Mouse (Mus musculus): ENCODE measurements at regions not wholly inside any gene's neighbourhood (a gene's known extent, or its start where the extent isn't known, plus 50 kb on each side); places are given as distances from the start of the nearest gene placed in this dataset.
A peak's percentile ranks its signal among the peaks of the same experiment; 100 is the strongest.

DNA sequence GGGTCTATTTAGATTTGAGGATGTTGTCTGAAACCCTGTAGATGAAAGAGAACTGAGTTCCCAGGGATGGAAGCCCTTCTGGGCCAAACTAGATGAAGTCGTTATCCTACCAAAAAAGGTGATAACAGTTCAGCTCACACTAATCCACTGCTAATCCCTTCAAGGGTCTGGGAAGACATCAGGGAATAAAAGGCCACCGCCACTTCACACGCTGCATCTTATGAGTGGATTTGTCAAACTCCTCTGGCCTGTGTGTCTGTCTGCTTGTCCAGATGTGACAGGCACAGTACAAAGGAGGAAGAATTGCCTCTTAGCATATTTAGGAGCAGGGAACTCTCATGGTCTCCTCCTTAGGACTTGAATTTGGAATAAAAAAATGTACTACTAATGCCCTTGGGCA is 171.2 kb upstream of the Tshz3 start:
- 23% methylated on average over 3 of the region's 3 CpGs for WGBS
- Histone ChIP-seq H3K9me3 (replicated peaks; ENCODE audit: control insufficient read depth, low read length, poor library complexity, severe bottlenecking) (no peaks in the 10 kb centered on the region), H3K27me3 (ENCODE audit: control insufficient read depth, insufficient read depth, low read depth, low read length) (no peaks in the 10 kb centered on the region), H3K4me3 (ENCODE audit: low read depth, low read length) (no peak overlapping the region), H3K4me2 (ENCODE audit: low read length) (no peak overlapping the region), H3K4me1 (ENCODE audit: control insufficient read depth, insufficient read depth, low read length) (no peaks in the 10 kb centered on the region; the same call in 1 of the 2 replicates), H3K36me3 (ENCODE audit: control insufficient read depth, insufficient read depth, low read length) (no peaks in the 10 kb centered on the region), H3K27ac (ENCODE audit: low read length) (no peak overlapping the region), H3K9ac (ENCODE audit: low read depth, low read length) (no peak overlapping the region)
- ATAC-seq = no peak

- Histone ChIP-seq H3K4me1 (ENCODE audit: control insufficient read depth, insufficient read depth, low read length) (no peaks in the 10 kb centered on the region; the same call in 1 of the 2 replicates), H3K36me3 (ENCODE audit: control insufficient read depth, insufficient read depth, low read length) (no peaks in the 10 kb centered on the region), H3K4me3 (ENCODE audit: low read depth, low read length) (no peak overlapping the region), H3K27me3 (ENCODE audit: control insufficient read depth, insufficient read depth, low read depth, low read length) (no peaks in the 10 kb centered on the region), H3K27ac (ENCODE audit: low read length) (no peak overlapping the region), H3K4me2 (ENCODE audit: low read length) (peak overlapping the region; percentile 25; the same call in 1 of the 2 replicates), H3K9ac (ENCODE audit: low read depth, low read length) (no peak overlapping the region), H3K9me3 (replicated peaks; ENCODE audit: control insufficient read depth, low read length, poor library complexity, severe bottlenecking) (no peaks in the 10 kb centered on the region)
- ATAC-seq = peak; percentile 66; the same call in 1 of the 2 replicates
- WGBS = 65% methylated on average over 15 of the region's 15 CpGs
Observed at GRCm38 (mm10) chr7:36529504-36530065, 168.3 kb upstream of the Tshz3 start.

- Histone ChIP-seq H3K9ac (ENCODE audit: low read depth, low read length) (no peak overlapping the region), H3K27ac (ENCODE audit: low read length) (no peak overlapping the region), H3K27me3 (ENCODE audit: control insufficient read depth, insufficient read depth, low read depth, low read length) (no peaks in the 10 kb centered on the region), H3K4me1 (ENCODE audit: control insufficient read depth, insufficient read depth, low read length) (no peaks in the 10 kb centered on the region; the same call in 1 of the 2 replicates), H3K4me3 (ENCODE audit: low read depth, low read length) (no peak overlapping the region), H3K36me3 (ENCODE audit: control insufficient read depth, insufficient read depth, low read length) (no peaks in the 10 kb centered on the region), H3K9me3 (replicated peaks; ENCODE audit: control insufficient read depth, low read length, poor library complexity, severe bottlenecking) (no peaks in the 10 kb centered on the region), H3K4me2 (ENCODE audit: low read length) (no peak overlapping the region)
- WGBS = 75% methylated on average over 1 of the region's 1 CpGs
- no peak for ATAC-seq
Observed at GRCm38 (mm10) chr7:36531559-36531958, 166.4 kb upstream of the Tshz3 start.

DNA sequence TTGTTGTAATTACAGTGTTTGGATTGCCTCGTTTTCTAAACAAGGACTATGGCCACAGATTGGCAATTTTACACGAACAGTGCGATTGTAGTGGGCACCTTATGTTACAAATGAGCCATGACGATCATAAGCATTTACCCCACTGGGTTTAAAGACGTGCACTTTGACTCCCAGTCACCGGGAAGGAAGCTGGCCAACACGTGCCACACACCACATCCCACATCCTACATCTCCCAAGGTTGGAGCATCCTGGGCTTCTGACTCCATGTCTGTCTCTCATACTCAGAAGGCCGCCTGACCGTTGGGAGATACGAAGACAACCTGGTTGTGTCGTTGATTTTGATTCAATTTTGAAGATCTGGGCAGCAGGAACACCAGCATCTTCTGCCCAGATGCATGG is 159.8 kb upstream of the Tshz3 start:
- H3K27me3 ChIP-seq (ENCODE audit: control insufficient read depth, insufficient read depth, low read depth, low read length) = no peaks in the 10 kb centered on the region
- no peaks in the 10 kb centered on the region for H3K9me3 ChIP-seq (replicated peaks; ENCODE audit: control insufficient read depth, low read length, poor library complexity, severe bottlenecking)
- 85% methylated on average over 11 of the region's 11 CpGs for WGBS
- no peaks in the 10 kb centered on the region for H3K4me1 ChIP-seq (ENCODE audit: control insufficient read depth, insufficient read depth, low read length)
- H3K9ac ChIP-seq (ENCODE audit: low read depth, low read length) = no peak overlapping the region
- H3K4me3 ChIP-seq (ENCODE audit: low read depth, low read length) = no peak overlapping the region
- ATAC-seq = no peak
- H3K27ac ChIP-seq (ENCODE audit: low read length) = no peak overlapping the region
- no peaks in the 10 kb centered on the region for H3K36me3 ChIP-seq (ENCODE audit: control insufficient read depth, insufficient read depth, low read length)
- no peak overlapping the region for H3K4me2 ChIP-seq (ENCODE audit: low read length)

DNA sequence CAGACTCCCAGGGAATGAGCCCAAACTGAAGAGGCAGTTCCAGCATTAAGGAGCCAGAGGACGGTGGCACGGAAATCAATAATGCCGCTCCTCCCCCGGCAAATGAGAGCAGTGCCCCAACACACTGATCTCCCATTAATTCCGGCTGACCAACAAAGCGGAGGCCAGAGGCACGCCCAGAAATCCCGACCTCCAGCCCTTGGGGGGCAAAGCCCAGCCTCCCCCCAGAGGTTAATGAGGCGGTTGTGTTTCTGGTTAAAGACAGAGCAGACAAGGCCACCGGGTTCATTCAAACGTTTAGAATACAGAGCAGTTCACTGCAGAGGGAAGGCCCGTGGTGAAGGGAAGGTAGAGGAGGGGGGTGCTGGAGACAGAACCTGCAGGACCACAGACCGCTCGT is 149.9 kb upstream of the Tshz3 start:
- WGBS = 26% methylated on average over 14 of the region's 14 CpGs
- ATAC-seq = no peak

DNA sequence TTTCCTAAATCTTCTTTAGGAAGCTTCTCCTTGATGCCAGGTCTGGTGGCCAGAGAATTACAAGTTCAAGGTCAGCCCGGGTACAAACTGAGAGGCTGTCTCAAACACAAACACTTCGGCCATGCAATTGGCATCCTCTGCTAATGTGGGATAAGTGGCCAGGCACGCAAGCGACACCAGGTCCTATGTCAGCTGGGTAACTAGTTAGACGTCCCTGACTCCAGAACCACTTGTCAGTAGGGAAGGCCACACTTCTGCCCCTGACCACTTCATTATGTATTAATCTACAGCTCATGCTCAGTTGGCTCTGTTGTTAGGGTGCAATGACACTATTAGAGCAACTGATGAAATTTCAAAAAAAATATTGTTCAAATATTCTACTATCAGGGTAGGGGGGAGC is 149.5 kb upstream of the Tshz3 start:
- H3K4me1 ChIP-seq (ENCODE audit: control insufficient read depth, insufficient read depth, low read length) = 0 out of 2 replicates have a peak, but pooled peaks cover 2% of the 10 kb centered on the region
- no peak for ATAC-seq
- no peaks in the 10 kb centered on the region; the same call in 1 of the 2 replicates for H3K27me3 ChIP-seq (ENCODE audit: control insufficient read depth, insufficient read depth, low read depth, low read length)
- H3K9me3 ChIP-seq (replicated peaks; ENCODE audit: control insufficient read depth, low read length, poor library complexity, severe bottlenecking) = no peaks in the 10 kb centered on the region
- H3K4me3 ChIP-seq (ENCODE audit: low read depth, low read length) = no peak overlapping the region
- no peak overlapping the region for H3K27ac ChIP-seq (ENCODE audit: low read length)
- H3K4me2 ChIP-seq (ENCODE audit: low read length) = no peak overlapping the region
- 79% methylated on average over 5 of the region's 5 CpGs for WGBS
- no peak overlapping the region for H3K9ac ChIP-seq (ENCODE audit: low read depth, low read length)
- no peaks in the 10 kb centered on the region for H3K36me3 ChIP-seq (ENCODE audit: control insufficient read depth, insufficient read depth, low read length)

More for the DNA sequence above, 149.9 kb upstream of the Tshz3 start:
- H3K27ac ChIP-seq (ENCODE audit: low read length) = no peak overlapping the region
- no peaks in the 10 kb centered on the region for H3K36me3 ChIP-seq (ENCODE audit: control insufficient read depth, insufficient read depth, low read length)
- no peak overlapping the region for H3K9ac ChIP-seq (ENCODE audit: low read depth, low read length)
- H3K4me1 ChIP-seq (ENCODE audit: control insufficient read depth, insufficient read depth, low read length) = 0 out of 2 replicates have a peak, but pooled peaks cover under 1% of the 10 kb centered on the region
- no peak overlapping the region for H3K4me2 ChIP-seq (ENCODE audit: low read length)
- no peaks in the 10 kb centered on the region; the same call in 1 of the 2 replicates for H3K27me3 ChIP-seq (ENCODE audit: control insufficient read depth, insufficient read depth, low read depth, low read length)
- H3K4me3 ChIP-seq (ENCODE audit: low read depth, low read length) = no peak overlapping the region
- no peaks in the 10 kb centered on the region for H3K9me3 ChIP-seq (replicated peaks; ENCODE audit: control insufficient read depth, low read length, poor library complexity, severe bottlenecking)

DNA sequence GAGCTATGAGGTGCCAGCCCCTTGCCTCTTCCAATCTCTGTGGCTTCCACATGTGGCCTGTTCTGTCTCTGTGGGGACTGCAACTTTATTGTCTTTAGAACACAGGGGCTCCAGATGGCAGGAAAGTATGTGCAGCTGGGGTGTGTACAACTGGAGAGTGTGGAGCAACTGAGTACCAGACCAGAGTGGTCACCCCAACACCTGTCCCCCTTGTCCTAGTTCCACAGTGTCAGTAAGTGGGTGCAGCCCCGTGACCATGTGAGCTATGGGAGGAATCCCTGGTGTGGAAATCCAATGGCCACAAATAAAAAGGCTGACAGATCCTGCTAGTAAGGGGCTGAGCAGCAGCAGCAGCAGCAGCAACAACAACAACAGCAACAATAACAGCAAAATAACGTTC is 126.9 kb upstream of the Tshz3 start:
- no peak overlapping the region for H3K27ac ChIP-seq (ENCODE audit: low read length)
- no peak overlapping the region for H3K4me2 ChIP-seq (ENCODE audit: low read length)
- no peaks in the 10 kb centered on the region for H3K4me1 ChIP-seq (ENCODE audit: control insufficient read depth, insufficient read depth, low read length)
- 79% methylated on average over 2 of the region's 2 CpGs for whole genome bisulfite sequencing
- no peaks in the 10 kb centered on the region for H3K9me3 ChIP-seq (replicated peaks; ENCODE audit: control insufficient read depth, low read length, poor library complexity, severe bottlenecking)
- H3K36me3 ChIP-seq (ENCODE audit: control insufficient read depth, insufficient read depth, low read length) = no peaks in the 10 kb centered on the region
- ATAC-seq = no peak
- H3K4me3 ChIP-seq (ENCODE audit: low read depth, low read length) = no peak overlapping the region
- no peaks in the 10 kb centered on the region for H3K27me3 ChIP-seq (ENCODE audit: control insufficient read depth, insufficient read depth, low read depth, low read length)
- H3K9ac ChIP-seq (ENCODE audit: low read depth, low read length) = no peak overlapping the region

GRCm38 (mm10) chr7:36582074-36582473 is 115.8 kb upstream of the Tshz3 start:
- 93% methylated on average over 6 of the region's 6 CpGs for WGBS
- Histone ChIP-seq H3K27me3 (ENCODE audit: control insufficient read depth, insufficient read depth, low read depth, low read length) (no peaks in the 10 kb centered on the region), H3K4me3 (ENCODE audit: low read depth, low read length) (no peak overlapping the region), H3K27ac (ENCODE audit: low read length) (no peak overlapping the region), H3K4me1 (ENCODE audit: control insufficient read depth, insufficient read depth, low read length) (no peaks in the 10 kb centered on the region), H3K9ac (ENCODE audit: low read depth, low read length) (no peak overlapping the region), H3K4me2 (ENCODE audit: low read length) (no peak overlapping the region), H3K9me3 (replicated peaks; ENCODE audit: control insufficient read depth, low read length, poor library complexity, severe bottlenecking) (no peaks in the 10 kb centered on the region), H3K36me3 (ENCODE audit: control insufficient read depth, insufficient read depth, low read length) (no peaks in the 10 kb centered on the region)
- ATAC-seq = no peak

GRCm38 (mm10) chr7:36585014-36585413 is 112.9 kb upstream of the Tshz3 start:
- Histone ChIP-seq H3K4me3 (ENCODE audit: low read depth, low read length) (no peak overlapping the region), H3K27ac (ENCODE audit: low read length) (no peak overlapping the region), H3K9ac (ENCODE audit: low read depth, low read length) (no peak overlapping the region), H3K27me3 (ENCODE audit: control insufficient read depth, insufficient read depth, low read depth, low read length) (no peaks in the 10 kb centered on the region), H3K4me2 (ENCODE audit: low read length) (no peak overlapping the region), H3K4me1 (ENCODE audit: control insufficient read depth, insufficient read depth, low read length) (no peaks in the 10 kb centered on the region), H3K36me3 (ENCODE audit: control insufficient read depth, insufficient read depth, low read length) (no peaks in the 10 kb centered on the region), H3K9me3 (replicated peaks; ENCODE audit: control insufficient read depth, low read length, poor library complexity, severe bottlenecking) (no peaks in the 10 kb centered on the region)
- no peak for ATAC-seq
- WGBS = 80% methylated on average over 1 of the region's 1 CpGs
